Mouse (Mus musculus): ENCODE results near the gene Aebp1. TPM values are rescaled to one million over a fixed set of nuclear protein-coding genes. Genes with fewer than 3 reads are reported as not detected.

Aebp1 gene
- polyA plus RNA-seq, 1 experiment from 2014 or later, result 36.4 TPM

GRCm38 (mm10) chr11:5915429-5916177 lies 53.9 kb downstream of the Aebp1 start:
- Histone ChIP-seq H3K36me3 (no peaks in the 10 kb centered on the region), H3K4me1 (replicated peaks) (peaks cover 2% of the 10 kb centered on the region; the same call in 1 of the 2 replicates), H3K4me2 (replicated peaks) (no peak overlapping the region), H3K27me3 (replicated peaks) (no peaks in the 10 kb centered on the region), H3K4me3 (replicated peaks) (no peak overlapping the region), H3K9me3 (no peaks in the 10 kb centered on the region), H3K27ac (no peak overlapping the region), H3K9ac (no peak overlapping the region)
- no peak for ATAC-seq
- WGBS, result 73% methylated on average over 5 of the region's 5 CpGs

DNA sequence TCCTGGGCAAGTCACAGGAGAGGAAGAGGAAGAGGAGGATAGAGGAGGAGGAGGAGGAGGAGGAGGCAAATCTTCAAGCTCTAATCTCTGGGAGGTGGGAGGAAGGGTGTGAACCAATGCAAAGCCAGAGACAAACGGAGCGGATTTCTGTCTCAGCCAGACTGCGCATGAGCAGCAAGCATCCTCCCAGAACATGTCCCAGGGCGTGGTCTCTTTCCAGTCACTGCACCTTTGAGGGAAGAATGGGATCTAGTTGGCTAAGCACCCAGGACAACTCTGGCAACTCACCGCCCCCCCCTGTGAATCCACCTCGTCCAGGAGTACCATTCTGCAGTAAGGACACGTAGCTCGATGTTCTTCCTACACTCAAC lies 54.4 kb downstream of the Aebp1 start:
- Histone ChIP-seq H3K27ac (no peak overlapping the region), H3K4me3 (replicated peaks) (no peak overlapping the region), H3K9me3 (no peaks in the 10 kb centered on the region), H3K4me1 (replicated peaks) (peaks cover 2% of the 10 kb centered on the region; the same call in 1 of the 2 replicates), H3K9ac (no peak overlapping the region), H3K36me3 (no peaks in the 10 kb centered on the region), H3K4me2 (replicated peaks) (no peak overlapping the region), H3K27me3 (replicated peaks) (no peaks in the 10 kb centered on the region)
- 69% methylated on average over 8 of the region's 8 CpGs for WGBS
- no peak for ATAC-seq

DNA sequence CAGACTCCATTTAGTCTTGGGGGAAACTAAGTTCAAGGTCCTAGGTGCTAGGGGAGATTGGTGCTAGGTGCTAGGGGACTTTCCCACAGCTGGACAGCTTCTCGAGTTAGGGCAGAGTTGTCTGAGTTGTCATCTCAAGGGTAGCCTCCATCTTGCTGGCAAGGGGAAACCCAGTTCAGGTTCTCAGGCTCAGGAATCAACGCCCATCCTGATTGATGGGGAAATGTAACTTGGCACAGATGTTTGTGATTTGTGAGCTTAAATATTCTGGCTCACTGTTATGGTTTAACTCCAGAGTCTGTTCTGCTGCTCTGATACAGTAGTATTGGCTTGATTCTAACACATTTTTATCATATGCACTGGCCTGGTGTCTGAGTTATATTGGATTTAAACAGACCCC lies 56.4 kb downstream of the Aebp1 start:
- H3K27ac ChIP-seq, result no peak overlapping the region
- 62% methylated on average over 2 of the region's 2 CpGs for WGBS
- no peak overlapping the region for H3K4me3 ChIP-seq (replicated peaks)
- H3K4me2 ChIP-seq (replicated peaks), result no peak overlapping the region
- no peaks in the 10 kb centered on the region for H3K9me3 ChIP-seq
- no peaks in the 10 kb centered on the region for H3K4me1 ChIP-seq (replicated peaks)
- H3K9ac ChIP-seq, result no peak overlapping the region
- ATAC-seq, result no peak
- H3K27me3 ChIP-seq (replicated peaks), result no peaks in the 10 kb centered on the region
- H3K36me3 ChIP-seq, result no peaks in the 10 kb centered on the region

DNA sequence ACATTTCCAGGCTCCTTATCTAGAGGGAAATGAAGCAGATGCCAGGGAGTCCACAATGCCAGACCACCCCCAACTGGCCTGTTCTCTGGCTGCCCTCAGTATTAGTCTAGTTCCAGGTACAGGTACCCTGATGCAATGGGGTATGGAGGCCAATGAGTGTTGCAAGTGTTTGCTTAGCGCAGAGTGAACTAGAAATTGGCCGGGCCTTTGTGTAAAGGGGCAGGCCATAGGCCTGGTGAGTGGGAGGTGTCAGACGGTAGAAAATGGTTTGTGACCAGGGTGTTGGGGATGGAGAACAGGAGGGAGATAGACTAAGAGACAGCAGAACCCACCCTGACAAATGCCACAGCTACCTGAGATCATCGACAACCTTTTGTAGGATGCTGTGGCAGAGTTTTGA lies 57.9 kb downstream of the Aebp1 start:
- WGBS, result 92% methylated on average over 4 of the region's 4 CpGs
- no peak overlapping the region for H3K4me2 ChIP-seq (replicated peaks)
- no peak overlapping the region for H3K27ac ChIP-seq
- H3K4me1 ChIP-seq (replicated peaks), result no peaks in the 10 kb centered on the region
- H3K36me3 ChIP-seq, result no peaks in the 10 kb centered on the region
- no peak for ATAC-seq
- no peaks in the 10 kb centered on the region for H3K9me3 ChIP-seq
- no peaks in the 10 kb centered on the region for H3K27me3 ChIP-seq (replicated peaks)
- no peak overlapping the region for H3K9ac ChIP-seq
- H3K4me3 ChIP-seq (replicated peaks), result no peak overlapping the region

DNA sequence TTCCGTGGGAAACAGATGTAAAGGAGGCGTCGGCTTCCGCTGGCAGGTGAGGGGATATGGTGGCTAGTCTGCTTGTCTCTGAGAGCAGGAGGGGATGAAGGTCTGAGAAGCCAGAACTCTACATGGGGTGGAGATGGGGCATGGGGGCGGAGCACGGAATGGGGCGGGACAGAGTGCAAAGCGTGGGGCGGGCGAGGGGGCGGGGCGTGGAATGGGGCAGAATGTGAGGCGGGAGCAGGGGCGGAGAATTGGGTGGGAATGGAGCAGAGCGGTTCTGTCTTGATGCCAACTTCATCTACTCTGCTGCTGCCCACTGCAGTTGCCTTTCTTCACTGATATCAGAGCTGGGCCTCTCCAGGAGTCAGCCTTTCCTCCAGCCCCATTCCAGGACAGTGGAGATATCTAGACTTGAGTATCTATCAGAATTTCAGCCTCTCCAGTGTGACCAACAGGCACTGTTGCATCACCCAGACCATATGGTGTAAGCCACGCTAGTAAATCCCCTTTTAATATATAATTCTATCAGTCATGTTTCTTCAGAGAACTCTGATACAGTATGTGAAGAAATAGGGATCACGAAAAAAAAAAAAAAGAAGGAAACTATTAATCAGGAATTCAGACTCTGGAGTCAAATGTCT lies 58.7 kb downstream of the Aebp1 start:
- Histone ChIP-seq H3K36me3 (no peaks in the 10 kb centered on the region), H3K27ac (no peak overlapping the region), H3K4me3 (replicated peaks) (no peak overlapping the region), H3K9me3 (no peaks in the 10 kb centered on the region), H3K27me3 (replicated peaks) (no peaks in the 10 kb centered on the region), H3K4me1 (replicated peaks) (no peaks in the 10 kb centered on the region), H3K9ac (no peak overlapping the region), H3K4me2 (replicated peaks) (peak overlapping the region; percentile 28)
- ATAC-seq, result peak; percentile 51; the same call in 1 of the 2 replicates
- WGBS, result 34% methylated on average over 17 of the region's 17 CpGs

Other genes with a start within 250 kb of the Aebp1 start
- gene Mrps24, start 146.3 kb upstream of the Aebp1 start, polyA plus RNA-seq (2015; fragmentation: Nextera tagmentation; extraction: Ambion mirVana), result 209 and 230 TPM in 2 replicates
- gene Urgcp, start 99.6 kb upstream of the Aebp1 start, polyA plus RNA-seq (2015; fragmentation: Nextera tagmentation; extraction: Ambion mirVana), result 21.3 and 21.4 TPM in 2 replicates
- 127 and 130 TPM in 2 replicates for gene Dbnl, start 73.5 kb upstream of the Aebp1 start, polyA plus RNA-seq (2015; fragmentation: Nextera tagmentation; extraction: Ambion mirVana)
- 10.4 and 10.8 TPM in 2 replicates for gene Pgam2, start 58.2 kb upstream of the Aebp1 start, polyA plus RNA-seq (2015; fragmentation: Nextera tagmentation; extraction: Ambion mirVana)
- gene Polm, start 23.9 kb upstream of the Aebp1 start, polyA plus RNA-seq (2015; fragmentation: Nextera tagmentation; extraction: Ambion mirVana), result 11.4 TPM in 2 replicates
- 137 TPM in 2 replicates for gene Pold2, start 16.3 kb downstream of the Aebp1 start, polyA plus RNA-seq (2015; fragmentation: Nextera tagmentation; extraction: Ambion mirVana)
- 68.3 and 73.5 TPM in 2 replicates for gene Myl7, start 36.8 kb downstream of the Aebp1 start, polyA plus RNA-seq (2015; fragmentation: Nextera tagmentation; extraction: Ambion mirVana)
- gene Gck, start 88.1 kb downstream of the Aebp1 start, polyA plus RNA-seq (2015; fragmentation: Nextera tagmentation; extraction: Ambion mirVana), result 2.8 and 3.1 TPM in 2 replicates
- 48.7 and 51.8 TPM in 2 replicates for gene Ykt6, start 93.7 kb downstream of the Aebp1 start, polyA plus RNA-seq (2015; fragmentation: Nextera tagmentation; extraction: Ambion mirVana)
- gene Camk2b, start 204.4 kb downstream of the Aebp1 start, polyA plus RNA-seq (2015; fragmentation: Nextera tagmentation; extraction: Ambion mirVana), result 5.3 and 5.9 TPM in 2 replicates